Mouse (Mus musculus) testis, adult 2 months (tissue): ENCODE results near the gene Ddah2. TPM values are rescaled to one million over a fixed set of nuclear protein-coding genes. Genes with fewer than 3 reads are reported as not detected.

Experiments
- H3K27ac ChIP-seq: fragments of 200-500 bp; 2 replicates; pipeline ENCODE4 v1.5.1; 2012; ENCODE audit warnings: low read depth, low read length; ENCODE audit not compliant: control insufficient read depth, insufficient read depth
- H3K27me3 ChIP-seq: fragments of 200-500 bp; 2 replicates; pipeline ENCODE4 v1.6.1; 2012; ENCODE audit warnings: mild to moderate bottlenecking, low read length, moderate library complexity; ENCODE audit not compliant: control insufficient read depth, insufficient read depth
- H3K36me3 ChIP-seq: fragments of 200-500 bp; 2 replicates; pipeline ENCODE4 v1.6.1; 2012; ENCODE audit warnings: mild to moderate bottlenecking, low read length; ENCODE audit not compliant: control insufficient read depth, insufficient read depth
- H3K4me1 ChIP-seq: fragments of 200-500 bp; 2 replicates; pipeline ENCODE4 v1.6.1; 2012; ENCODE audit warnings: low read length; ENCODE audit not compliant: control insufficient read depth, insufficient read depth
- H3K4me3 ChIP-seq: fragments of 200-500 bp; 2 replicates; pipeline ENCODE4 v1.5.1; 2012; ENCODE audit warnings: low read depth, mild to moderate bottlenecking, low read length, moderate library complexity, mixed read lengths; ENCODE audit not compliant: control insufficient read depth
- CTCF ChIP-seq: fragments of 200-500 bp; IDR thresholded peaks from 2 replicates; pipeline ENCODE4 v1.5.1; 2012; ENCODE audit warnings: low read depth, mild to moderate bottlenecking, inconsistent platforms, low read length, moderate library complexity; ENCODE audit not compliant: control insufficient read depth, insufficient read depth, insufficient replicate concordance
- POLR2A ChIP-seq: fragments of 200-500 bp; IDR thresholded peaks from 2 replicates; pipeline ENCODE4 v1.6.1; 2012; ENCODE audit warnings: low read depth, mild to moderate bottlenecking, inconsistent platforms, low read length, moderate library complexity; ENCODE audit not compliant: control insufficient read depth
- polyA plus RNA-seq: library from polyadenylated mRNA; depleted of rRNA; stranded (reverse); fragments of >200 nt; gene quantifications from 2 replicates; pipeline ENCODE4 v1.2.3, GENCODE M21; 2012

Ddah2 gene
- polyA plus RNA-seq, 1 experiment = 11.1 TPM

- Histone ChIP-seq H3K27me3 (no peaks in the 10 kb centered on the region), H3K4me1 (peaks cover 5% of the 10 kb centered on the region; the same call in 1 of the 2 replicates), H3K36me3 (no peaks in the 10 kb centered on the region; the same call in 1 of the 2 replicates), H3K4me3 (no peak overlapping the region), H3K27ac (no peak overlapping the region)
- TF ChIP-seq POLR2A (no peak), CTCF (no peak)
Observed at GRCm38 (mm10) chr17:35088151-35088550, 29.3 kb downstream of the Ddah2 start.

GRCm38 (mm10) chr17:35088825-35089644, 30.2 kb downstream of the Ddah2 start, which contains the start of gene Abhd16a:
Abhd16a (plus strand) TSS chr17:35089263.
- Histone ChIP-seq H3K27me3 (no peaks in the 10 kb centered on the region), H3K4me3 (peak within 1 kb of the TSS; percentile 90), H3K27ac (peak within 1 kb of the TSS; percentile 92), H3K36me3 (no peaks in the 10 kb centered on the region; the same call in 1 of the 2 replicates), H3K4me1 (peaks cover 5% of the 10 kb centered on the region; the same call in 1 of the 2 replicates)
- peak; percentile 90 for TF ChIP-seq POLR2A
- TF ChIP-seq CTCF = no peak

DNA sequence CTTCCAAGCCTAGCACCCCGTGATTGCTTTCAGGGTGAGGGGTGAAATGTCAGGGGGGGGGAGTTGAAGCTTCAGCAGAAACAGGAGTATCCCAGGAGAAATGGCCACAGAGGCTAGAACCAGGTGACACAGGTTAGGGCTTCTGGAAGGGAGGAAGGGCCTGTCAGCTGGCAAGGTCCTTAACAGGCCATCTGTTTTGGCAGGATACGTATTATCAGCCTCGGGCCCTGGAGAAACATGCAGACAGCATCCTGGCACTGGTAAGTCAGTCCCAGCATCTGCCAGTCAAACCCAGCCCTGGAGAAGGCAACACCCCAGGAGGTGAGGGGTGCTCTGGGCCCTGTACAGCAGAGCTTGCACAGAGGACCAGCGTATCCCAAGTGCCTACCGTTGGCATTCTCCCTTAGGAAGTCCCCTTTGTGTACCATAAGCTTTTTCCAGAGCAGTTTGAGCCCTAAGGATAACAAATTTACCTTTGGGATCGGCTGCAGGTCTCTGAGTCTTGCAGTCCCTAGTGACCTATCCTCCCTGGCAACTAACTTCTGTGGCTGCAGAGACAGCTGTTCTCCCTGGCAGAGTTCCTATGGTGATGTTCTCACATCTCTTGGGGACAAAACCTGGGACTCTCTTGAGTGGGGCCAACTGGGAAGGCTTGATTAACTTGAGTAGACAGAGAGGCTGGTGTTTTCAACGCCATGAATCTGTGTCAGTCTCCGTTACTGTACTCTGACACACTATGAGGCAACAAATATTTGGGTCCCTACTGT, 31.5 kb downstream of the Ddah2 start:
- TF ChIP-seq POLR2A (no peak), CTCF (no peak)
- Histone ChIP-seq H3K36me3 (no peaks in the 10 kb centered on the region; the same call in 1 of the 2 replicates), H3K27ac (no peak overlapping the region), H3K4me1 (peaks cover 5% of the 10 kb centered on the region; the same call in 1 of the 2 replicates), H3K4me3 (no peak overlapping the region), H3K27me3 (no peaks in the 10 kb centered on the region)

GRCm38 (mm10) chr17:35092403-35093198, 33.8 kb downstream of the Ddah2 start:
- H3K27ac ChIP-seq = no peak overlapping the region
- H3K27me3 ChIP-seq = no peaks in the 10 kb centered on the region
- TF ChIP-seq CTCF = no peak
- TF ChIP-seq POLR2A = no peak
- no peak overlapping the region for H3K4me3 ChIP-seq
- H3K36me3 ChIP-seq = no peaks in the 10 kb centered on the region; the same call in none of the 2 replicates
- peaks cover 5% of the 10 kb centered on the region; the same call in 1 of the 2 replicates for H3K4me1 ChIP-seq

GRCm38 (mm10) chr17:35094475-35095365, 35.9 kb downstream of the Ddah2 start:
- Histone ChIP-seq H3K36me3 (no peaks in the 10 kb centered on the region; the same call in none of the 2 replicates), H3K27me3 (no peaks in the 10 kb centered on the region), H3K4me1 (peaks cover 5% of the 10 kb centered on the region; the same call in 1 of the 2 replicates), H3K27ac (no peak overlapping the region), H3K4me3 (no peak overlapping the region)
- TF ChIP-seq POLR2A (no peak), CTCF (no peak)

GRCm38 (mm10) chr17:35096597-35096996, 37.8 kb downstream of the Ddah2 start:
- Histone ChIP-seq H3K27ac (no peak overlapping the region), H3K36me3 (no peaks in the 10 kb centered on the region; the same call in none of the 2 replicates), H3K4me3 (no peak overlapping the region), H3K4me1 (no peaks in the 10 kb centered on the region), H3K27me3 (no peaks in the 10 kb centered on the region)
- TF ChIP-seq POLR2A = no peak
- no peak for TF ChIP-seq CTCF

DNA sequence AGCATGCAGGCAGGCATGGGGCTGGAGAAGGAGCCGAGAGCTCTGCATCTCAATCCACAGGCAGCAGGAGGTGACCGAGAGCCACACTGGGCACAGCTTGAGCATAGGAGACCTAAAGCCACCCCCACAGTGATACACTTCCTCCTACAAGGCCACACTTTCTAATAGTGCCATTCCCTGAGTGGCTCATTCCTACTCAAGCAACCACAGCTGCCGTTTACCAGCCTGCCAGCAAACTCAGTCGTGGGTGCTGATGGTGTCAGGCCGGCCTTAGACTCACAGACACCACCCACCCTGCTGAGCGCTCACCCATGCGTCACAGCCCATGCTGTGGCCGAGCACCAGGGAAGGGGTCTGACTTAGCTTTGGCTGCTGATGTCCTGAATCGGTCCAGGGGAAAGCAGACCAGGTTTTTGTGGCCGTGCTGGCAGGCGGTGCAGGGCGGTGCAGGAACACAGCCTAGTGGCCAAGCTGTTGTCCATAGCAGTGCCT, 38.4 kb downstream of the Ddah2 start:
- no peaks in the 10 kb centered on the region; the same call in none of the 2 replicates for H3K36me3 ChIP-seq

More for the DNA sequence above, 38.4 kb downstream of the Ddah2 start:
- Histone ChIP-seq H3K4me3 (no peak overlapping the region), H3K27me3 (no peaks in the 10 kb centered on the region), H3K27ac (no peak overlapping the region), H3K4me1 (no peaks in the 10 kb centered on the region)
- TF ChIP-seq POLR2A = no peak
- TF ChIP-seq CTCF = no peak
